Mouse (Mus musculus) monocyte, adult 2 months (primary cell): Measurements from ENCODE around the gene Fbxl19.

Experiments used
- DNase-seq, 2 experiments: peaks; one replicate each; pipeline ENCODE4 v3.0.0; 2022; ENCODE audit warnings: low spot score in 2 of 2, low read depth in 1 of 2

The Fbxl19 gene

GRCm38 (mm10) chr7:127744366-127745045 lies at the start of gene Fbxl19:
Gene Fbxl19, plus strand, starts transcription at chr7:127744543.
- no peak for DNase-seq

GRCm38 (mm10) chr7:127698986-127699385 lies 45.4 kb upstream of the Fbxl19 start:
- DNase-seq: no peak

- no peak for DNase-seq
Measured at GRCm38 (mm10) chr7:127700712-127701331, 43.5 kb upstream of the Fbxl19 start.

- no peak for DNase-seq
Measured at GRCm38 (mm10) chr7:127703561-127704178, 40.7 kb upstream of the Fbxl19 start.

GRCm38 (mm10) chr7:127704598-127704997 lies 39.7 kb upstream of the Fbxl19 start:
- DNase-seq: no peak

- no peak for DNase-seq
Measured at GRCm38 (mm10) chr7:127705706-127706105, 38.6 kb upstream of the Fbxl19 start.

GRCm38 (mm10) chr7:127707045-127707956 lies 37.0 kb upstream of the Fbxl19 start:
- no peak for DNase-seq

- no peak for DNase-seq
Measured at GRCm38 (mm10) chr7:127707957-127708206, 36.5 kb upstream of the Fbxl19 start.

GRCm38 (mm10) chr7:127708207-127709078 lies 35.9 kb upstream of the Fbxl19 start, which contains the start of gene Bcl7c:
Gene Bcl7c, minus strand, starts transcription at chr7:127708933.
- DNase-seq: peak; percentile 42 to 68

GRCm38 (mm10) chr7:127709261-127709979 lies 34.9 kb upstream of the Fbxl19 start:
- DNase-seq: no peak

- DNase-seq: no peak
Measured at GRCm38 (mm10) chr7:127711031-127711430, 33.3 kb upstream of the Fbxl19 start.

- no peak for DNase-seq
Measured at GRCm38 (mm10) chr7:127711456-127711855, 32.9 kb upstream of the Fbxl19 start.

- peak; percentile 33 to 41 for DNase-seq
Measured at GRCm38 (mm10) chr7:127712461-127713385, 31.6 kb upstream of the Fbxl19 start, which contains the start of gene Ctf1. Gene Ctf1, plus strand, starts transcription at chr7:127712736.

GRCm38 (mm10) chr7:127714816-127715215 lies 29.5 kb upstream of the Fbxl19 start:
- DNase-seq: no peak

GRCm38 (mm10) chr7:127716992-127717391 lies 27.4 kb upstream of the Fbxl19 start:
- peak; percentile 21 to 64 for DNase-seq

- no peak for DNase-seq
Measured at GRCm38 (mm10) chr7:127718339-127718738, 26.0 kb upstream of the Fbxl19 start.

- DNase-seq: no peak
Measured at GRCm38 (mm10) chr7:127719258-127719657, 25.1 kb upstream of the Fbxl19 start.

GRCm38 (mm10) chr7:127725490-127725889 lies 18.9 kb upstream of the Fbxl19 start:
- DNase-seq: no peak

GRCm38 (mm10) chr7:127725924-127726323 lies 18.4 kb upstream of the Fbxl19 start:
- DNase-seq: no peak
